Mouse (Mus musculus) hindbrain, embryonic 13.5 days (tissue): ENCODE results near the gene Nodal. TPM values are rescaled to one million over a fixed set of nuclear protein-coding genes. Genes with fewer than 3 reads are reported as not detected.
"Not testable (repeated sequence)": the region's sequence is repeated elsewhere in the genome, so short reads cannot be mapped to it uniquely, and the experiment has no call there.

Experiments
- ATAC-seq: fragments of 200-750 bp; cut with Nextera tagmentation; 2 replicates; pipeline ENCODE4 v1.8.0; 2017; ENCODE audit warnings: moderate TSS enrichment; ENCODE audit not compliant: low FRiP score
- H3K27ac ChIP-seq: fragments of 300-500 bp; sonication (generic); 2 replicates; pipeline ENCODE4 v1.5.1; 2015; ENCODE audit warnings: inconsistent platforms, mild to moderate bottlenecking, moderate library complexity
- H3K27me3 ChIP-seq: fragments of 300-500 bp; sonication (generic); 2 replicates; pipeline ENCODE4 v1.6.1; 2015; ENCODE audit warnings: mild to moderate bottlenecking, inconsistent platforms
- H3K36me3 ChIP-seq: fragments of 300-500 bp; sonication (generic); 2 replicates; pipeline ENCODE4 v1.6.1; 2015; ENCODE audit warnings: mild to moderate bottlenecking, inconsistent platforms
- H3K4me1 ChIP-seq: fragments of 300-500 bp; sonication (generic); replicated peaks from 2 replicates; pipeline ENCODE4 v1.6.1; 2015; ENCODE audit warnings: inconsistent platforms
- H3K4me2 ChIP-seq: fragments of 300-500 bp; sonication (generic); 2 replicates; pipeline ENCODE4 v1.6.1; 2015; ENCODE audit warnings: inconsistent platforms, mild to moderate bottlenecking, moderate library complexity
- H3K4me3 ChIP-seq: fragments of 300-500 bp; sonication (generic); 2 replicates; pipeline ENCODE4 v1.5.1; 2015; ENCODE audit warnings: mild to moderate bottlenecking, inconsistent platforms
- H3K9ac ChIP-seq: fragments of 300-500 bp; sonication (generic); 2 replicates; pipeline ENCODE4 v1.6.1; 2015; ENCODE audit warnings: mild to moderate bottlenecking, inconsistent platforms
- H3K9me3 ChIP-seq: fragments of 300-500 bp; sonication (generic); 2 replicates; pipeline ENCODE4 v1.6.1; 2016; ENCODE audit warnings: inconsistent platforms
- WGBS: fragments of 180-500 bp; shearing (Covaris S2); methylation state at CpG from one replicate; pipeline ENCODE4 v1.1.7; 2015; 5-methylcytosine and 5-hydroxymethylcytosine counted together
- polyA plus RNA-seq: library from polyadenylated mRNA; unstranded; fragments of >200 nt; fragmentation: Nextera tagmentation; extraction: Ambion mirVana; gene quantifications from 2 replicates; pipeline ENCODE4 v1.2.1, GENCODE M21; 2015

Nodal gene
- polyA plus RNA-seq, 1 experiment from 2014 or later: not detected

- no peaks in the 10 kb centered on the region for H3K27me3 ChIP-seq
- ATAC-seq: no peak
- 88% methylated on average over 1 of the region's 1 CpGs for WGBS
- peaks cover 60% of the 10 kb centered on the region for H3K4me1 ChIP-seq
- no peak overlapping the region for H3K9ac ChIP-seq
- no peak overlapping the region for H3K4me2 ChIP-seq
- peak overlapping the region; percentile 8; the same call in 1 of the 2 replicates for H3K27ac ChIP-seq
- no peaks in the 10 kb centered on the region for H3K9me3 ChIP-seq
- no peak overlapping the region for H3K4me3 ChIP-seq
- peaks cover 6% of the 10 kb centered on the region; the same call in 1 of the 2 replicates for H3K36me3 ChIP-seq
Observed at GRCm38 (mm10) chr10:61443876-61444275, 26.1 kb downstream of the Nodal start.

GRCm38 (mm10) chr10:61445016-61445415, 27.2 kb downstream of the Nodal start:
- 87% methylated on average over 3 of the region's 3 CpGs for WGBS
- H3K9me3 ChIP-seq: no peaks in the 10 kb centered on the region
- H3K9ac ChIP-seq: no peak overlapping the region
- peaks cover 5% of the 10 kb centered on the region; the same call in 1 of the 2 replicates for H3K36me3 ChIP-seq
- H3K4me1 ChIP-seq: peaks cover 71% of the 10 kb centered on the region
- H3K27me3 ChIP-seq: no peaks in the 10 kb centered on the region
- H3K27ac ChIP-seq: no peak overlapping the region
- ATAC-seq: no peak
- no peak overlapping the region for H3K4me3 ChIP-seq
- no peak overlapping the region for H3K4me2 ChIP-seq

- WGBS: 83% methylated on average over 10 of the region's 10 CpGs
- no peak overlapping the region for H3K4me2 ChIP-seq
Observed at GRCm38 (mm10) chr10:61447581-61448353, 30.0 kb downstream of the Nodal start.

GRCm38 (mm10) chr10:61448834-61449233, 31.1 kb downstream of the Nodal start:
- Histone ChIP-seq H3K4me1 (peaks cover 73% of the 10 kb centered on the region), H3K9me3 (no peaks in the 10 kb centered on the region), H3K4me3 (no peak overlapping the region), H3K4me2 (no peak overlapping the region), H3K36me3 (no peaks in the 10 kb centered on the region), H3K27me3 (no peaks in the 10 kb centered on the region), H3K27ac (no peak overlapping the region), H3K9ac (no peak overlapping the region)
- no peak for ATAC-seq
- WGBS: 84% methylated on average over 3 of the region's 3 CpGs

More at GRCm38 (mm10) chr10:61447581-61448353, 30.0 kb downstream of the Nodal start:
- H3K4me1 ChIP-seq: peaks cover 84% of the 10 kb centered on the region
- H3K4me3 ChIP-seq: no peak overlapping the region
- no peak for ATAC-seq
- no peaks in the 10 kb centered on the region for H3K9me3 ChIP-seq
- peak overlapping the region; percentile 39; the same call in 1 of the 2 replicates for H3K9ac ChIP-seq
- H3K36me3 ChIP-seq: no peaks in the 10 kb centered on the region
- 0 out of 2 replicates have a peak overlapping the region, but pooled peaks have one; percentile 8 for H3K27ac ChIP-seq
- H3K27me3 ChIP-seq: no peaks in the 10 kb centered on the region

- peak overlapping the region; percentile 82 for H3K4me2 ChIP-seq
- H3K9ac ChIP-seq: peak overlapping the region; percentile 90
- ATAC-seq: no peak
- peak overlapping the region; percentile 83 for H3K4me3 ChIP-seq
- peaks cover 51% of the 10 kb centered on the region for H3K4me1 ChIP-seq
- H3K27me3 ChIP-seq: no peaks in the 10 kb centered on the region
- no peaks in the 10 kb centered on the region for H3K36me3 ChIP-seq
- no peaks in the 10 kb centered on the region for H3K9me3 ChIP-seq
- WGBS: 8% methylated on average over 8 of the region's 8 CpGs
- H3K27ac ChIP-seq: peak overlapping the region; percentile 86
Observed at GRCm38 (mm10) chr10:61451463-61451930, 33.7 kb downstream of the Nodal start.

- WGBS: under 1% methylated on average over 57 of the region's 62 CpGs
- peaks cover 45% of the 10 kb centered on the region for H3K4me1 ChIP-seq
Observed at GRCm38 (mm10) chr10:61451931-61452617, 34.3 kb downstream of the Nodal start.

GRCm38 (mm10) chr10:61452645-61453044, 34.9 kb downstream of the Nodal start, which contains the start of gene Eif4ebp2:
Eif4ebp2 (minus strand) TSS chr10:61452661.
- Histone ChIP-seq H3K4me3 (peak within 1 kb of the TSS; percentile 83), H3K4me1 (peaks cover 39% of the 10 kb centered on the region), H3K9me3 (no peaks in the 10 kb centered on the region), H3K27me3 (no peaks in the 10 kb centered on the region), H3K36me3 (no peaks in the 10 kb centered on the region), H3K27ac (peak within 1 kb of the TSS; percentile 86), H3K4me2 (peak within 1 kb of the TSS; percentile 82), H3K9ac (peak within 1 kb of the TSS; percentile 90)
- peak; percentile 98 for ATAC-seq
- WGBS: under 1% methylated on average over 21 of the region's 36 CpGs

More at GRCm38 (mm10) chr10:61451931-61452617, 34.3 kb downstream of the Nodal start:
- no peaks in the 10 kb centered on the region for H3K27me3 ChIP-seq
- H3K36me3 ChIP-seq: no peaks in the 10 kb centered on the region
- H3K9me3 ChIP-seq: no peaks in the 10 kb centered on the region
- H3K4me2 ChIP-seq: peak overlapping the region; percentile 82
- peak overlapping the region; percentile 83 for H3K4me3 ChIP-seq
- H3K27ac ChIP-seq: peak overlapping the region; percentile 86
- H3K9ac ChIP-seq: peak overlapping the region; percentile 90
- peak; percentile 74 for ATAC-seq

GRCm38 (mm10) chr10:61453171-61453570, 35.4 kb downstream of the Nodal start:
- Histone ChIP-seq H3K4me3 (peak overlapping the region; percentile 83; the same call in 1 of the 2 replicates), H3K4me2 (0 out of 2 replicates have a peak overlapping the region, but pooled peaks have one; percentile 6), H3K4me1 (peaks cover 34% of the 10 kb centered on the region)
- 74% methylated on average over 3 of the region's 3 CpGs for whole genome bisulfite sequencing
- not testable (repeated sequence) for H3K27me3 ChIP-seq, H3K36me3 ChIP-seq, H3K27ac ChIP-seq, H3K9me3 ChIP-seq, H3K9ac ChIP-seq
- ATAC-seq: peak; percentile 37

- ATAC-seq: no peak
- WGBS: 68% methylated on average over 3 of the region's 3 CpGs
- H3K9me3 ChIP-seq: no peaks in the 10 kb centered on the region
- H3K27ac ChIP-seq: no peak overlapping the region
- H3K4me2 ChIP-seq: no peak overlapping the region
- no peak overlapping the region for H3K9ac ChIP-seq
- H3K4me3 ChIP-seq: no peak overlapping the region
- no peaks in the 10 kb centered on the region for H3K36me3 ChIP-seq
- no peaks in the 10 kb centered on the region for H3K4me1 ChIP-seq
- H3K27me3 ChIP-seq: no peaks in the 10 kb centered on the region
Observed at GRCm38 (mm10) chr10:61457182-61457581, 39.4 kb downstream of the Nodal start.

GRCm38 (mm10) chr10:61465009-61465408, 47.2 kb downstream of the Nodal start:
- Histone ChIP-seq H3K27me3 (no peaks in the 10 kb centered on the region), H3K4me2 (no peak overlapping the region), H3K4me3 (no peak overlapping the region), H3K9ac (no peak overlapping the region), H3K9me3 (no peaks in the 10 kb centered on the region), H3K4me1 (no peaks in the 10 kb centered on the region), H3K36me3 (no peaks in the 10 kb centered on the region), H3K27ac (no peak overlapping the region)
- no peak for ATAC-seq
- WGBS: 86% methylated on average over 4 of the region's 4 CpGs

- Histone ChIP-seq H3K27ac (no peak overlapping the region), H3K27me3 (no peaks in the 10 kb centered on the region), H3K4me1 (no peaks in the 10 kb centered on the region), H3K4me2 (no peak overlapping the region), H3K9ac (no peak overlapping the region), H3K4me3 (no peak overlapping the region), H3K9me3 (no peaks in the 10 kb centered on the region), H3K36me3 (no peaks in the 10 kb centered on the region)
- WGBS: 71% methylated on average over 8 of the region's 8 CpGs
- no peak for ATAC-seq
Observed at GRCm38 (mm10) chr10:61466242-61466641, 48.5 kb downstream of the Nodal start.

GRCm38 (mm10) chr10:61466873-61467272, 49.1 kb downstream of the Nodal start:
- H3K9ac ChIP-seq: no peak overlapping the region
- H3K4me1 ChIP-seq: no peaks in the 10 kb centered on the region
- H3K27ac ChIP-seq: no peak overlapping the region
- H3K4me2 ChIP-seq: no peak overlapping the region
- H3K9me3 ChIP-seq: no peaks in the 10 kb centered on the region
- H3K27me3 ChIP-seq: no peaks in the 10 kb centered on the region
- H3K36me3 ChIP-seq: no peaks in the 10 kb centered on the region
- WGBS: 21% methylated on average over 5 of the region's 5 CpGs
- H3K4me3 ChIP-seq: no peak overlapping the region
- ATAC-seq: no peak
